Mouse (Mus musculus) heart, embryonic 12.5 days (tissue): ENCODE results near the gene Gm11172. TPM values are rescaled to one million over a fixed set of nuclear protein-coding genes. Genes with fewer than 3 reads are reported as not detected.

Source experiments
- ATAC-seq: fragments of 200-750 bp; cut with Nextera tagmentation; 2 replicates; pipeline ENCODE4 v1.8.0; 2017; ENCODE audit warnings: moderate TSS enrichment, moderate library complexity; ENCODE audit not compliant: insufficient number of reproducible peaks, low FRiP score
- H3K27ac ChIP-seq: fragments of 300-500 bp; sonication (generic); 2 replicates; pipeline ENCODE4 v1.5.1; 2016; ENCODE audit warnings: mild to moderate bottlenecking, moderate library complexity; ENCODE audit not compliant: poor library complexity, severe bottlenecking
- H3K27me3 ChIP-seq: fragments of 300-500 bp; sonication (generic); replicated peaks from 2 replicates; pipeline ENCODE4 v1.6.1; 2016; ENCODE audit warnings: mild to moderate bottlenecking, moderate library complexity
- H3K36me3 ChIP-seq: fragments of 300-500 bp; sonication (generic); 2 replicates; pipeline ENCODE4 v1.6.1; 2016; ENCODE audit warnings: mild to moderate bottlenecking, moderate library complexity
- H3K4me1 ChIP-seq: fragments of 300-500 bp; sonication (generic); replicated peaks from 2 replicates; pipeline ENCODE4 v1.6.1; 2016; ENCODE audit warnings: mild to moderate bottlenecking
- H3K4me2 ChIP-seq: fragments of 300-500 bp; sonication (generic); 2 replicates; pipeline ENCODE4 v1.6.1; 2016; ENCODE audit warnings: mild to moderate bottlenecking, moderate library complexity
- H3K4me3 ChIP-seq: fragments of 300-500 bp; sonication (generic); 2 replicates; pipeline ENCODE4 v1.5.1; 2016; ENCODE audit warnings: mild to moderate bottlenecking
- H3K9ac ChIP-seq: fragments of 300-500 bp; sonication (generic); 2 replicates; pipeline ENCODE4 v1.6.1; 2016; ENCODE audit warnings: mild to moderate bottlenecking, moderate library complexity
- H3K9me3 ChIP-seq: fragments of 300-500 bp; sonication (generic); replicated peaks from 2 replicates; pipeline ENCODE4 v1.6.1; 2016; ENCODE audit warnings: mild to moderate bottlenecking, moderate library complexity
- WGBS: fragments of 180-500 bp; shearing (Covaris S2); methylation state at CpG from one replicate; pipeline ENCODE4 v1.1.7; 2016; 5-methylcytosine and 5-hydroxymethylcytosine counted together
- polyA plus RNA-seq: library from polyadenylated mRNA; unstranded; fragments of >200 nt; fragmentation: Nextera tagmentation; extraction: Ambion mirVana; gene quantifications from 2 replicates; pipeline ENCODE4 v1.2.1, GENCODE M21; 2016

Gm11172 gene
- polyA plus RNA-seq, 1 experiment from 2014 or later, result not detected

DNA sequence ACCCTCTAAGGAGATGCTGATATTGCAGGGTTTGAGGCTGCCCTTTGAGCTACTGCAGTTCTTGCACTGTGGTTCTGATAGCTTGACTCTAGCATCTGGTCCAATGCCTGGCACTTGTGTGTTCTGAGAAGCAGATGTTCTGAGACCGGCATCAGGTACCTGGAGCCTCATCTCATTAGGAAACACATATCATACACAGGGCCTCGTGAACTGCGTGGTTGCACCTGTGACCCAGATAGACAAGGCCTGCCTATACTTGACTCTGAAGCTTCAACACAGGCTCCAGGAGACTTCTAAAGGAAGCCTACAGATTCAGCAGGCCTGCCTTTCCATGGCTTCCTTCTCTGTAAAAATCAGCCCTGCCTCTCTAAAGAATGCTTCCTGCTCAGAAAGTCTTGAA lies 23.7 kb downstream of the Gm11172 start:
- Histone ChIP-seq H3K27ac (no peak overlapping the region), H3K27me3 (no peaks in the 10 kb centered on the region), H3K4me1 (peaks cover 46% of the 10 kb centered on the region), H3K9ac (no peak overlapping the region), H3K4me3 (no peak overlapping the region), H3K4me2 (no peak overlapping the region), H3K36me3 (no peaks in the 10 kb centered on the region), H3K9me3 (no peaks in the 10 kb centered on the region)
- ATAC-seq, result no peak
- WGBS, result 95% methylated on average over 3 of the region's 3 CpGs

DNA sequence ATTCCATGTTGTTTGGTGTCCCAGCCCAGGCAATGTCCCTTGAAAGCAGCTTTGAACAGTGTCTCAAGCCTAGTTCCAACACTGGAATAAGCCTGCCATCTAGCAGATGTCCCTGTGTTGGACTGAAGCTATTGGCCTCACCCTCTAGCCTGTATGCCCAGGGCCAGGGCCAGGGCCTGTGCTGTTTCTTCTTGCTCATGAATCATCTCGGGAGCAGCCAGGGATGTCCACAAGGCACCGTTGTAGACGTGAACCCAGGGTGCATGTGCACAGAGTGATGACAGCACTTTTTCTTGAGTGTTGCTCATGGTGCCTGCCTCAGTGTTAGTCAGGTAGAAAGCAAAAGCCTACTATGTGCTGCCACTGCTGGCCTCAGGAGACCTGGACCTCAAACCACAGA lies 24.5 kb downstream of the Gm11172 start:
- no peak overlapping the region for H3K4me3 ChIP-seq
- WGBS, result 80% methylated on average over 3 of the region's 3 CpGs
- H3K4me2 ChIP-seq, result no peak overlapping the region
- H3K27ac ChIP-seq, result no peak overlapping the region
- ATAC-seq, result no peak
- H3K4me1 ChIP-seq, result peaks cover 48% of the 10 kb centered on the region
- H3K9me3 ChIP-seq, result no peaks in the 10 kb centered on the region
- no peaks in the 10 kb centered on the region for H3K36me3 ChIP-seq
- H3K9ac ChIP-seq, result no peak overlapping the region
- H3K27me3 ChIP-seq, result no peaks in the 10 kb centered on the region

DNA sequence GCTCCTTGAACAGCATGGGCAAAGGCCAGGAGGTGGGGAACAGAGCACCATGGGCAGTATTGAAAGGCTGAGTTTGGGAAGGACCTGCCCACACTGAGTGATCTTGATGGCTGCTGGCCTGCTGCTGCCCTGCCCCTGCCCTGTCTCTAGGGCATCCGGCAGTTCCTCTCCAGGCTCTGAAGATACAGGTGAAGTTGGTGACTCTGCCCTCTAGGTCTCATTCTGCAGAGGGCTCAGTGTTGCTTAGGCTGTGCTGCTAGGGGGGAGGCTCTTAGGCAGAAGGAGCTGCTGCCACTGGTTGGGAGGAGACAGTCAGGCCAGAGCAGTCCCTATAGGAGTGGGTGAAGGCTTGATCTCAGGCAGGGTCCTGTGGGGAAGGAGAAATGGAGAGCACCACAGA lies 25.2 kb downstream of the Gm11172 start:
- Histone ChIP-seq H3K4me1 (peaks cover 49% of the 10 kb centered on the region), H3K4me3 (no peak overlapping the region), H3K4me2 (peak overlapping the region; percentile 41), H3K36me3 (no peaks in the 10 kb centered on the region), H3K27ac (peak overlapping the region; percentile 88), H3K27me3 (no peaks in the 10 kb centered on the region), H3K9me3 (no peaks in the 10 kb centered on the region), H3K9ac (peak overlapping the region; percentile 28; the same call in 1 of the 2 replicates)
- ATAC-seq, result no peak
- WGBS, result 88% methylated on average over 1 of the region's 1 CpGs

- peaks cover 56% of the 10 kb centered on the region for H3K4me1 ChIP-seq
These were observed 26.0 kb downstream of the Gm11172 start for GRCm38 (mm10) chr16:10838487-10839245.

DNA sequence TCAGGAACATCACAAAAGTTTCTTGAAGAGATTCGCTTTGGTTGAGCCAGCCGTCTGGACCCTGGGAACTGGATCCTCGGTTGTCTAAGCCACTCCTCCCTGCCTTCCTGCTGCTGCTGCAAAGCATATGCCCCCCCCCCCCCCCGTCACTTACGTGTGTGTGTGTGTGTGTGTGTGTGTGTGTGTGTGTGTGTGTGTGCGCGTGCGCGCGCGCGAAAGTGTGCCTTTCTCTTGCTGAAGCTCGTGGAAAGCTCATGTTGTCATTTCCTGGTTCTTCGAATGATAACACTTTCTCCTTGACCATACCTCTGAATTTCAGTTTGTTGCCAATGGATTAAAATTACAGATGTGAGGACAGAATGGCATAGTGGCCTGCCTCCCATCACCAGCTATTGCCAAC lies 27.3 kb downstream of the Gm11172 start:
- Histone ChIP-seq H3K4me1 (peaks cover 67% of the 10 kb centered on the region), H3K4me2 (no peak overlapping the region), H3K9ac (no peak overlapping the region), H3K27me3 (no peaks in the 10 kb centered on the region), H3K27ac (peak overlapping the region; percentile 88; the same call in 1 of the 2 replicates), H3K4me3 (no peak overlapping the region), H3K36me3 (no peaks in the 10 kb centered on the region), H3K9me3 (no peaks in the 10 kb centered on the region)
- ATAC-seq, result no peak
- 69% methylated on average over 13 of the region's 14 CpGs for WGBS

More at GRCm38 (mm10) chr16:10838487-10839245, 26.0 kb downstream of the Gm11172 start:
- Histone ChIP-seq H3K9ac (peak overlapping the region; percentile 28; the same call in 1 of the 2 replicates), H3K27me3 (no peaks in the 10 kb centered on the region), H3K4me3 (no peak overlapping the region), H3K27ac (peak overlapping the region; percentile 88), H3K4me2 (peak overlapping the region; percentile 41), H3K9me3 (no peaks in the 10 kb centered on the region), H3K36me3 (no peaks in the 10 kb centered on the region)
- 41% methylated on average over 10 of the region's 10 CpGs for WGBS
- no peak for ATAC-seq

GRCm38 (mm10) chr16:10842282-10842855 lies 29.7 kb downstream of the Gm11172 start:
- Histone ChIP-seq H3K9me3 (no peaks in the 10 kb centered on the region), H3K36me3 (no peaks in the 10 kb centered on the region), H3K4me3 (no peak overlapping the region), H3K4me2 (no peak overlapping the region), H3K27me3 (no peaks in the 10 kb centered on the region), H3K4me1 (peaks cover 65% of the 10 kb centered on the region), H3K9ac (no peak overlapping the region), H3K27ac (no peak overlapping the region)
- 86% methylated on average over 4 of the region's 4 CpGs for WGBS
- ATAC-seq, result no peak

DNA sequence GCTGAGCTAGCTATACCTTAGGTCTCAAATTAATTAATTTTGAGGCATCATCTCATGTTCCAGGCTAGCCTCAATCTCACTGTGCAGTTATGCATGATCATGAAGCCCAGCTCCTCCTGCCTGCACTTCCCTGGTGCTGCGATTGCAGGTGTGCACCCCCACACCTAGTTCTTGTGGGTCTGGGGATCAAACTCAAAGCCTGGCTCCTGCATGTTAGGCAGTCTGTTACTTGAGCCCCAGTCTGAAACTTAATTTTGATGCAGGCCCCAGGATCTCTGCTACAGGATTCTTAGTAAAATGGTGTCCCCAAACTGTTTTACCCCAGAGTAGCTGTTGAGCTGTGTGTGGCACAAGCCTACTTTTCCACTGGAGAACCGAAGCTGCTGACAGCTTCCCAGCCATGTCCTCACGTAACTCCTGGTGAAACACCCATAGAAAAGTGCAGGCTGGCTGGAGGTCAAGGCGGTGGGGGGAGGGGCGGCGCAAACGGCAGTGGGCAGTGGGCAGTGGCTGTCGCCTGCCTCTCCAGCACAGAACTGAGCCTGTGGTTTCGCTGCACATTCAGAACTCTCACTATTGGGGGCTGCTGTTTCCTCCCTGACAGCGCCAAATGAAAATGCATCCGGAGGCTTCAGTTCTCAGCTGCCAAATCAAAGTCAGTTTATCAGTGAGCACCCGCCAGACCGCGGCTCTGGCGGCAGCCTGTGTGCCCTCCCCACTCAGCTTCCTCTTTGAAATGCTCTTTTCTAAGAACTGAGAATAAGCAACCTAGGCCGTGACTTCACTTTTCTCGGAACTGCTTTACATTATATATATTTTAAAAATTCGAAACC lies 31.0 kb downstream of the Gm11172 start:
- Histone ChIP-seq H3K36me3 (no peaks in the 10 kb centered on the region), H3K4me3 (peak overlapping the region; percentile 37), H3K4me2 (peak overlapping the region; percentile 73), H3K4me1 (peaks cover 51% of the 10 kb centered on the region), H3K27ac (peak overlapping the region; percentile 82), H3K27me3 (no peaks in the 10 kb centered on the region), H3K9me3 (no peaks in the 10 kb centered on the region), H3K9ac (peak overlapping the region; percentile 58)
- WGBS, result 6% methylated on average over 18 of the region's 18 CpGs
- peak; percentile 77 for ATAC-seq

GRCm38 (mm10) chr16:10844319-10844670 lies 31.6 kb downstream of the Gm11172 start:
- Histone ChIP-seq H3K36me3 (no peaks in the 10 kb centered on the region), H3K9me3 (no peaks in the 10 kb centered on the region), H3K4me1 (peaks cover 49% of the 10 kb centered on the region), H3K27ac (peak overlapping the region; percentile 82), H3K4me2 (peak overlapping the region; percentile 73), H3K9ac (peak overlapping the region; percentile 58; the same call in 1 of the 2 replicates), H3K27me3 (no peaks in the 10 kb centered on the region), H3K4me3 (no peak overlapping the region)
- peak; percentile 36; the same call in 1 of the 2 replicates for ATAC-seq
- WGBS, result 33% methylated on average over 6 of the region's 6 CpGs

- Histone ChIP-seq H3K27me3 (no peaks in the 10 kb centered on the region), H3K27ac (no peak overlapping the region), H3K4me1 (peaks cover 43% of the 10 kb centered on the region), H3K4me2 (no peak overlapping the region), H3K4me3 (no peak overlapping the region), H3K36me3 (no peaks in the 10 kb centered on the region), H3K9ac (no peak overlapping the region), H3K9me3 (no peaks in the 10 kb centered on the region)
- no peak for ATAC-seq
- WGBS, result 73% methylated on average over 6 of the region's 6 CpGs
These were observed 33.2 kb downstream of the Gm11172 start for GRCm38 (mm10) chr16:10845952-10846351.

GRCm38 (mm10) chr16:10846503-10846902 lies 33.8 kb downstream of the Gm11172 start:
- no peak overlapping the region for H3K27ac ChIP-seq
- no peaks in the 10 kb centered on the region for H3K27me3 ChIP-seq
- no peaks in the 10 kb centered on the region for H3K36me3 ChIP-seq
- WGBS, result 51% methylated on average over 4 of the region's 4 CpGs
- H3K9ac ChIP-seq, result no peak overlapping the region
- H3K4me3 ChIP-seq, result no peak overlapping the region
- peaks cover 43% of the 10 kb centered on the region for H3K4me1 ChIP-seq
- no peaks in the 10 kb centered on the region for H3K9me3 ChIP-seq
- H3K4me2 ChIP-seq, result no peak overlapping the region
- ATAC-seq, result peak; percentile 61; the same call in 1 of the 2 replicates
